Mouse (Mus musculus) CH12.LX (cell line): ENCODE data around the gene Gpr179. TPM values are rescaled to one million over a fixed set of nuclear protein-coding genes. Genes with fewer than 3 reads are reported as not detected.
"Not testable (repeated sequence)": the region's sequence is repeated elsewhere in the genome, so short reads cannot be mapped to it uniquely, and the experiment has no call there.

Experiments
- DNase-seq: peaks from one replicate; pipeline ENCODE4 v3.0.0-alpha.2; 2013; ENCODE audit errors: extremely low read depth
- H3K27ac ChIP-seq: 2 replicates; pipeline ENCODE4 v1.5.1; 2012; ENCODE audit warnings: low read depth, mild to moderate bottlenecking, control low read depth, moderate library complexity; ENCODE audit not compliant: insufficient read depth
- H3K27me3 ChIP-seq: replicated peaks from 2 replicates; pipeline ENCODE3; 2012; ENCODE audit warnings: inconsistent platforms
- H3K36me3 ChIP-seq, 2 experiments: replicated peaks in 1 of 2; 2 replicates each; pipeline versions ENCODE3 to v1.6.1; 2012; ENCODE audit warnings: inconsistent platforms in 1 of 2, low read length in 1 of 2, mild to moderate bottlenecking in 1 of 2, mixed read lengths in 1 of 2, moderate library complexity in 1 of 2; ENCODE audit not compliant: control insufficient read depth in 1 of 2, insufficient read depth in 1 of 2
- H3K4me1 ChIP-seq, 2 experiments: 2 replicates each; pipeline ENCODE4 v1.6.1; 2012; ENCODE audit warnings: inconsistent platforms in 1 of 2, moderate library complexity in 1 of 2; ENCODE audit not compliant: insufficient read depth in 2 of 2, control insufficient read depth in 1 of 2
- H3K4me2 ChIP-seq: 2 replicates; pipeline ENCODE4 v1.6.1; 2012; ENCODE audit warnings: low read depth, mild to moderate bottlenecking, control low read depth; ENCODE audit not compliant: poor library complexity, insufficient read depth, severe bottlenecking
- H3K4me3 ChIP-seq, 3 experiments: fragments of 150-350 bp in 1 of 3; sonication (generic) in 1 of 3; replicated peaks in 1 of 3; 2 replicates each; pipeline versions ENCODE3 to v1.5.1; 2011 to 2012; ENCODE audit warnings: low read depth in 2 of 3, low read length in 2 of 3, mild to moderate bottlenecking in 2 of 3, moderate library complexity in 2 of 3, control low read depth in 1 of 3, improper control_type of control experiment in 1 of 3, inconsistent platforms in 1 of 3, mixed read lengths in 1 of 3; ENCODE audit not compliant: poor library complexity in 1 of 3
- H3K79me2 ChIP-seq: replicated peaks from 2 replicates; pipeline ENCODE4 v1.6.1; 2012; ENCODE audit warnings: mild to moderate bottlenecking, moderate library complexity; ENCODE audit not compliant: control insufficient read depth, poor library complexity, insufficient read depth, severe bottlenecking; ENCODE audit errors: extremely low read depth
- H3K9ac ChIP-seq: 2 replicates; pipeline ENCODE4 v1.6.1; 2012; ENCODE audit warnings: low read depth, mild to moderate bottlenecking, control low read depth, moderate library complexity; ENCODE audit not compliant: insufficient read depth
- H3K9me3 ChIP-seq: replicated peaks from 2 replicates; pipeline ENCODE3; 2012; ENCODE audit warnings: low read length, inconsistent platforms, mixed read lengths
- BHLHE40 ChIP-seq: IDR thresholded peaks from 2 replicates; pipeline ENCODE4 v1.6.1; 2011; ENCODE audit warnings: mild to moderate bottlenecking, low read depth, low read length, improper control_type of control experiment
- CHD2 ChIP-seq: IDR thresholded peaks from 2 replicates; pipeline ENCODE4 v1.6.1; 2011; ENCODE audit warnings: low read length, improper control_type of control experiment
- CTCF ChIP-seq, 2 experiments: IDR thresholded peaks in 1 of 2; conservative IDR thresholded peaks in 1 of 2; 2 replicates each; pipeline ENCODE4 v1.5.1; 2011 to 2012; ENCODE audit warnings: low read depth in 2 of 2, low read length in 2 of 2, improper control_type of control experiment in 1 of 2, inconsistent platforms in 1 of 2, mild to moderate bottlenecking in 1 of 2, moderate library complexity in 1 of 2
- EP300 ChIP-seq: IDR thresholded peaks from 2 replicates; pipeline ENCODE4 v1.6.1; 2011; ENCODE audit warnings: low read length, improper control_type of control experiment
- ETS1 ChIP-seq: conservative IDR thresholded peaks from 2 replicates; pipeline ENCODE4 v1.6.1; 2012; ENCODE audit warnings: low read depth, mild to moderate bottlenecking, inconsistent platforms, low read length, improper control_type of control experiment, moderate library complexity
- HCFC1 ChIP-seq: IDR thresholded peaks from 2 replicates; pipeline ENCODE4 v1.6.1; 2012; ENCODE audit warnings: low read depth, mild to moderate bottlenecking, inconsistent platforms, low read length, improper control_type of control experiment
- IRF4 ChIP-seq: IDR thresholded peaks from 2 replicates; pipeline ENCODE4 v1.6.1; 2014; ENCODE audit warnings: low read depth, mild to moderate bottlenecking, inconsistent platforms, low read length, improper control_type of control experiment
- JUND ChIP-seq: conservative IDR thresholded peaks from 2 replicates; pipeline ENCODE4 v1.6.1; 2011; ENCODE audit warnings: low read depth, low read length, improper control_type of control experiment
- MAFK ChIP-seq: IDR thresholded peaks from 2 replicates; pipeline ENCODE4 v1.6.1; 2011; ENCODE audit warnings: low read length, improper control_type of control experiment; ENCODE audit not compliant: insufficient replicate concordance
- MAX ChIP-seq: IDR thresholded peaks from 2 replicates; pipeline ENCODE4 v1.6.1; 2011; ENCODE audit warnings: low read length, improper control_type of control experiment
- MAZ ChIP-seq: IDR thresholded peaks from 2 replicates; pipeline ENCODE4 v1.6.1; 2012; ENCODE audit warnings: low read depth, mild to moderate bottlenecking, inconsistent platforms, low read length, improper control_type of control experiment, moderate library complexity
- MEF2A ChIP-seq: IDR thresholded peaks from 2 replicates; pipeline ENCODE4 v1.6.1; 2014; ENCODE audit warnings: low read depth, mild to moderate bottlenecking, inconsistent platforms, low read length, improper control_type of control experiment, borderline replicate concordance
- MXI1 ChIP-seq: IDR thresholded peaks from 2 replicates; pipeline ENCODE4 v1.6.1; 2011; ENCODE audit warnings: mild to moderate bottlenecking, low read depth, low read length, improper control_type of control experiment
- SIN3A ChIP-seq: IDR thresholded peaks from 2 replicates; pipeline ENCODE4 v1.6.1; 2012; ENCODE audit warnings: low read length, improper control_type of control experiment, inconsistent platforms
- SMC3 ChIP-seq: IDR thresholded peaks from 2 replicates; pipeline ENCODE4 v1.6.1; 2011; ENCODE audit warnings: low read depth, low read length, improper control_type of control experiment
- TCF12 ChIP-seq: IDR thresholded peaks from 2 replicates; pipeline ENCODE4 v1.6.1; 2014; ENCODE audit warnings: low read depth, mild to moderate bottlenecking, inconsistent platforms, low read length, improper control_type of control experiment
- ZMIZ1 ChIP-seq: IDR thresholded peaks from 2 replicates; pipeline ENCODE4 v1.6.1; 2012; ENCODE audit warnings: low read depth, mild to moderate bottlenecking, inconsistent platforms, low read length, improper control_type of control experiment
- ZNF384 ChIP-seq: IDR thresholded peaks from 2 replicates; pipeline ENCODE4 v1.6.1; 2012; ENCODE audit warnings: low read depth, low read length, improper control_type of control experiment, inconsistent platforms
- dilution Hi-C: fragments of 300-500 bp; cut with MboI; formaldehyde crosslinking; loops from 2 replicates; pipeline ENCODE4 v1.14.3; 2020; ENCODE audit warnings: low sequenced_read_pairs; ENCODE audit not compliant: extremely low pct_unique_long_range_greater_than_20kb, extremely low pct_ligation_motif_present
- in situ Hi-C: fragments of 300-500 bp; cut with MboI; formaldehyde crosslinking; loops from 3 replicates; pipeline ENCODE4 v1.14.3; 2019; ENCODE audit warnings: low sequenced_read_pairs, low pct_ligation_motif_present, low pct_unique_long_range_greater_than_20kb, mixed read lengths
- polyA plus RNA-seq: library from polyadenylated mRNA; unstranded; fragments of >175 nt; gene quantifications from 2 replicates; pipeline ENCODE4 v1.2.1, GENCODE M21; 2012; ENCODE audit warnings: low read depth; ENCODE audit not compliant: insufficient read length
- total RNA-seq, 2 experiments: library from RNA; depleted of rRNA; stranded (reverse); fragments of 300-350 nt in 1 of 2; fragments of >200 nt in 1 of 2; gene quantifications; 2 replicates each; pipeline ENCODE4 v1.2.3; 2012 to 2014

Gpr179 gene
- total and polyA plus RNA-seq, 3 experiments = 0.03 to 0.08 TPM; not detected in 1

DNA sequence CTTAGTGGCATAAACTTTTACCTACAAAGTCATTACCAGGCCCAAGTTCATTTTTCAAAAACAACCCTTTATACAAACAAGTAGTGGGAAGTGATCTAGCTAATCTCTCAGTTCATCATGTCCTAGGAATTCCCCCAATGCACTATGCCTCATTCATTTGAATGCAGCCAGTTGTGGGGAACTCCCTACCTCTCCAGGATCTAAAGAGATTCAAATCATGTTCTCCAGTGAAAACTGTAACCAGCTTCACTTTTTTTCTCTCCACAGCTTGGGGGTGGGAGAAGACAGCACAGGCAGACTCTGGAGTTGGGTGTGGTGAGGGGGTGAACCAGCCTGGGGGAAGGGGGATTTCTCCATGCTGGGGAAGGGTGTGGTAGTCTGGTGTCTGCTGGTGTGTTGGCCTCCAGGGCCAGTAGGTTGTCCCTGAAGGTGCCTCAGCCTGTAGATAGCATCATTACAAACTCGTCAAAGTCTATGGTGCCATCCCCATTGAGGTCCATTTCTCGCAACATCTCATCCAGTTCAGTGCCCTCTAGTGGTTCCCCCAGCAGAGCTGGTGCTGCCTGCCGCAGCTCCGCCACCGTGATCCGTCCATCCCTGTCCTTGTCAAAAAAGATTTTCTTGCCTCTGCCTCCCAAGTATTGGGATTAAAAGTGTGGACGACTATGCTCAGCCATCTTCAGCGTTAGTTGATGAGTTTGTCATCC is 29.8 kb downstream of the Gpr179 start:
- Histone ChIP-seq H3K4me1 (peaks cover 7 to 35% of the 10 kb centered on the region in 2 experiments), H3K36me3 (peaks cover 26 to 44% of the 10 kb centered on the region in 2 experiments), H3K27ac (peak overlapping the region; percentile 98), H3K4me2 (peak overlapping the region; percentile 99), H3K4me3 (peak overlapping the region in 1 of 3 experiments; percentile 23), H3K9ac (peak overlapping the region; percentile 81)
- in situ Hi-C loops, H3K27me3 ChIP-seq, H3K79me2 ChIP-seq, H3K9me3 ChIP-seq, dilution Hi-C loops: not testable (repeated sequence)
- DNase-seq = peak; percentile 82
- peak; percentile 62; the same call in 1 of the 2 replicates for TF ChIP-seq MAZ
- 0 out of 2 replicates have a peak, but pooled peaks have one; percentile 49 for TF ChIP-seq MEF2A
- peak; percentile 34; the same call in 1 of the 2 replicates for TF ChIP-seq ZMIZ1
- peak; percentile 55; the same call in 1 of the 2 replicates for TF ChIP-seq MXI1
- peak; percentile 28; the same call in 1 of the 2 replicates for TF ChIP-seq MAX
- peak; percentile 32; the same call in 1 of the 2 replicates for TF ChIP-seq IRF4
- TF ChIP-seq SIN3A = peak; percentile 46; the same call in 1 of the 2 replicates
- 0 out of 2 replicates have a peak, but pooled peaks have one; percentile 20 for TF ChIP-seq MAFK
- 0 out of 2 replicates have a peak, but pooled peaks have one; percentile 31 for TF ChIP-seq BHLHE40
- TF ChIP-seq CHD2 = peak; percentile 56; the same call in 1 of the 2 replicates
- TF ChIP-seq HCFC1 = peak; percentile 29
- TF ChIP-seq SMC3 = peak; percentile 28
- TF ChIP-seq JUND = 0 out of 2 replicates have a peak, but pooled peaks have one; percentile 4
- peak; percentile 38 to 55; a peak in 3 of 4 replicates for TF ChIP-seq CTCF (conservative IDR thresholded peaks at IDR 0.05 in 1 of 2, IDR thresholded peaks at IDR 0.05 in 1 of 2; ENCODE audit: low read depth in 2 of 2, low read length in 2 of 2)
- TF ChIP-seq ETS1 = peak; percentile 35; the same call in 1 of the 2 replicates
- TF ChIP-seq EP300 = peak; percentile 74
- peak; percentile 78 for TF ChIP-seq ZNF384

DNA sequence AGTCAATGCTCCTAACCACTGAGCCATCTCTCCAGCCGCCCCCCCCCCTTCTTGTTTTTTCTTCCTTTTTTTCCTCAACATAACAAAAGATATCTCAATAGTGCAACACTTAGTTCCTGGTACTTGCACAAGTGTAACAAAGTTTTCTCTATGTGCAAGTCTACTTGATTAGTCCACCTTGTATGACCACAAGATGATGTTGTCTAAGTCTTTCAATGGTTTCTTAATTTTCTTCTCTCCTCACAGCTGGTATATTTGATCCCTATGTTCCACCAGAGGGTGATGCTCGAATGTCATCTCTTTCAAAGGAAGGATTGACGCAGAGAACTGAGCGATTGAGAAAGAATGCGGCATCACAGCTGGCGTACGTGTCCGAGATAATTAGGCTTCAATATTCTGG is 30.7 kb downstream of the Gpr179 start:
- dilution Hi-C loops = no loop called here
- H3K27ac ChIP-seq = peak overlapping the region; percentile 93

More for the DNA sequence above, 30.7 kb downstream of the Gpr179 start:
- Histone ChIP-seq H3K9ac (peak overlapping the region; percentile 58), H3K36me3 (peaks cover 20 to 37% of the 10 kb centered on the region in 2 experiments), H3K4me3 (no peak overlapping the region), H3K79me2 (peaks cover 11% of the 10 kb centered on the region), H3K27me3 (no peaks in the 10 kb centered on the region), H3K9me3 (no peaks in the 10 kb centered on the region), H3K4me2 (peak overlapping the region; percentile 80), H3K4me1 (peaks cover 9 to 37% of the 10 kb centered on the region in 2 experiments)
- TF ChIP-seq SIN3A = 0 out of 2 replicates have a peak, but pooled peaks have one; percentile 24
- no peak for TF ChIP-seq MEF2A
- TF ChIP-seq ZNF384 = peak; percentile 35; the same call in 1 of the 2 replicates
- TF ChIP-seq ZMIZ1 = no peak
- TF ChIP-seq TCF12 = 0 out of 2 replicates have a peak, but pooled peaks have one; percentile 18
- TF ChIP-seq ETS1 = peak; percentile 41; the same call in 1 of the 2 replicates
- TF ChIP-seq CTCF (conservative IDR thresholded peaks at IDR 0.05 in 1 of 2, IDR thresholded peaks at IDR 0.05 in 1 of 2; ENCODE audit: low read depth in 2 of 2, low read length in 2 of 2) = peak in 1 of 2 experiments; percentile 29; a peak in 2 of 4 replicates
- in situ Hi-C loops = no loop called here
- DNase-seq = peak; percentile 65
